Mouse (Mus musculus) midbrain, embryonic 16.5 days (tissue): ENCODE measurements around the gene Eipr1. TPM values are rescaled to one million over a fixed set of nuclear protein-coding genes. Genes with fewer than 3 reads are reported as not detected.
A peak's percentile ranks its signal among the peaks of the same experiment; 100 is the strongest.
"Not testable (repeated sequence)": the region's sequence is repeated elsewhere in the genome, so short reads cannot be mapped to it uniquely, and the experiment has no call there.

Experiments
- ATAC-seq: fragments of 200-750 bp; cut with Nextera tagmentation; 2 replicates; pipeline ENCODE4 v1.8.0; 2017; ENCODE audit warnings: moderate TSS enrichment
- H3K27ac ChIP-seq: fragments of 300-500 bp; sonication (generic); 2 replicates; pipeline ENCODE4 v1.5.1; 2014; ENCODE audit warnings: mild to moderate bottlenecking, low read length, mixed read lengths
- H3K27me3 ChIP-seq: fragments of 300-500 bp; sonication (generic); 2 replicates; pipeline ENCODE4 v1.6.1; 2014; ENCODE audit warnings: low read depth, low read length, mixed read lengths; ENCODE audit not compliant: control insufficient read depth, insufficient read depth
- H3K36me3 ChIP-seq: fragments of 300-500 bp; sonication (generic); 2 replicates; pipeline ENCODE4 v1.6.1; 2014; ENCODE audit warnings: mild to moderate bottlenecking, low read length, moderate library complexity, mixed read lengths; ENCODE audit not compliant: control insufficient read depth, insufficient read depth
- H3K4me1 ChIP-seq: fragments of 300-500 bp; sonication (generic); 2 replicates; pipeline ENCODE4 v1.6.1; 2014; ENCODE audit warnings: mild to moderate bottlenecking, low read length, mixed read lengths; ENCODE audit not compliant: control insufficient read depth, insufficient read depth
- H3K4me2 ChIP-seq: fragments of 300-500 bp; sonication (generic); 2 replicates; pipeline ENCODE4 v1.6.1; 2014; ENCODE audit warnings: mild to moderate bottlenecking, low read length, mixed read lengths
- H3K4me3 ChIP-seq: fragments of 300-500 bp; sonication (generic); 2 replicates; pipeline ENCODE4 v1.5.1; 2014; ENCODE audit warnings: low read depth, mild to moderate bottlenecking, low read length, moderate library complexity, mixed read lengths
- H3K9ac ChIP-seq: fragments of 300-500 bp; sonication (generic); 2 replicates; pipeline ENCODE4 v1.6.1; 2014; ENCODE audit warnings: low read depth, low read length, mixed read lengths
- H3K9me3 ChIP-seq: fragments of 300-500 bp; sonication (generic); replicated peaks from 2 replicates; pipeline ENCODE4 v1.6.1; 2014; ENCODE audit warnings: mild to moderate bottlenecking, low read length, mixed read lengths; ENCODE audit not compliant: control insufficient read depth, poor library complexity, severe bottlenecking
- WGBS: fragments of 180-500 bp; shearing (Covaris S2); extraction: QIAGEN DNeasy Blood & Tissue Kit; methylation state at CpG from one replicate; pipeline ENCODE4 v1.1.7; 2014; 5-methylcytosine and 5-hydroxymethylcytosine counted together
- polyA plus RNA-seq: library from polyadenylated mRNA; unstranded; fragments of >200 nt; fragmentation: Nextera tagmentation; extraction: Ambion mirVana; gene quantifications from 2 replicates; pipeline ENCODE4 v1.2.1, GENCODE M21; 2015

Gene Eipr1
- polyA plus RNA-seq, 1 experiment from 2014 or later = 70.7 TPM

DNA sequence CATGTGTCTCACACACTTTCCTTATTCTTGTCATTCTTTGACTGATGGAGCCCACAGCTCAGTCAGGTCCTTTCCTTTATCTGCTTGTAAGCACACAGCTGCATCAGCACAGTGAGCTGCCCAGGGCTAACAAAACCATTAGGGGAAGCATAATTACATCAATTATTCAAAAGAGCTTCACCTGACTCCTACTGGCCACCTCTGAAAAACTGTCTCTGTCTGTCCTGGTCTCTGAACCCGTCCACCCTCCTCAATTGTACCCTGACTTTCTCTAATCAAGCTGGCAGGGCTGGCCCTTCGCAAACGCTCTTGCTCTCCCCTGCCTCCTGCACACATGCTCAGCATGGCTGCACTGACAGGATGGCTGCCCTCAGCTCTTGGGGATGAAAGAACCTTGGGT, 27.2 kb upstream of the Eipr1 start:
- Histone ChIP-seq H3K27me3 (no peaks in the 10 kb centered on the region), H3K36me3 (peaks cover 18% of the 10 kb centered on the region), H3K4me2 (no peak overlapping the region), H3K4me1 (no peaks in the 10 kb centered on the region), H3K27ac (no peak overlapping the region), H3K9me3 (no peaks in the 10 kb centered on the region), H3K9ac (no peak overlapping the region), H3K4me3 (no peak overlapping the region)
- ATAC-seq = no peak
- 76% methylated on average over 3 of the region's 3 CpGs for WGBS

DNA sequence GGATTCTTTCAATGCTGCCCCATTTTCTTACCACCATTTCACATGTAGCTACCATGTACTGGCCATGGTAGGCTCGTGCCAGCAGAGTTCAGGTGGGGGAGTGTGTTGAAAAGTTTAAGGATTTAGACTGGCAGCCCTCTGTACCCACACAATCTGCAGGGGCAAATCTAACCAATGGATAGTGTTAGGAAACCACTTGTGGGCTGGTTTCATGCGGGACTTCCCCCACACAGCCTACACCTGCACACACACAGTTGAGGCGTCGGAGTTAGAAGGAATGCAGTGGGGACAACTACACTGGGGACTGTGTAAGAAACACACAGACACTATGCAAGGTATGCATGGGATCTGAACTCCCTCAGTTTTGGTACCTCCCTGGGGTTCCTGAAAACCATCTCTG, 25.4 kb upstream of the Eipr1 start:
- Histone ChIP-seq H3K9ac (no peak overlapping the region), H3K4me3 (no peak overlapping the region), H3K27me3 (no peaks in the 10 kb centered on the region), H3K9me3 (no peaks in the 10 kb centered on the region), H3K4me2 (no peak overlapping the region), H3K27ac (no peak overlapping the region), H3K36me3 (peaks cover 8% of the 10 kb centered on the region), H3K4me1 (no peaks in the 10 kb centered on the region)
- WGBS = 96% methylated on average over 4 of the region's 4 CpGs
- no peak for ATAC-seq

GRCm38 (mm10) chr12:28727061-28727460, 24.5 kb upstream of the Eipr1 start:
- no peak overlapping the region for H3K4me2 ChIP-seq
- no peaks in the 10 kb centered on the region for H3K4me1 ChIP-seq
- H3K27ac ChIP-seq = no peak overlapping the region
- peaks cover 8% of the 10 kb centered on the region; the same call in 1 of the 2 replicates for H3K36me3 ChIP-seq
- H3K4me3 ChIP-seq = no peak overlapping the region
- 92% methylated on average over 5 of the region's 5 CpGs for WGBS
- H3K27me3 ChIP-seq = no peaks in the 10 kb centered on the region
- ATAC-seq = no peak
- no peaks in the 10 kb centered on the region for H3K9me3 ChIP-seq
- no peak overlapping the region for H3K9ac ChIP-seq

DNA sequence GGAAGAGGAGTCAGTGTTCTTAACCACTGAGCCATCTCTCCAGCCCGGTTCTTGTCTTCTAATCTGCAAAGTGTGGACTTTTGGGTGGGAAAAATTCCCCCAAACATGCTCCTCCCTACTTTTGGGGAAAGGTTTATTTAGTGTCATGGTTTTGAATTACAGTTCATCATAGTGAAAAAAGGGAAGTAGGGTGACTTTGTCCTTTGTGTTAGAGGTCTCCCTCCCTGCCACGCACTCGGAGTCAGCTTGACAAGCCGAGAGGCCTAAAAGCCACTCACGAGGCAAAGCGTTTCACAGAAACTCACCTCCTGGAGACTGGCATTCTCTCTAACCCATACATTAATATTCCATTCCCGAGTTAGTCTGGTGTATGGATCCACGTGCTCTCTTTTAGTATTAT, 19.0 kb upstream of the Eipr1 start:
- 98% methylated on average over 8 of the region's 8 CpGs for WGBS
- H3K9ac ChIP-seq = no peak overlapping the region
- no peak for ATAC-seq
- no peaks in the 10 kb centered on the region for H3K27me3 ChIP-seq
- H3K27ac ChIP-seq = no peak overlapping the region
- no peak overlapping the region for H3K4me2 ChIP-seq
- H3K4me1 ChIP-seq = no peaks in the 10 kb centered on the region
- H3K9me3 ChIP-seq = no peaks in the 10 kb centered on the region
- peaks cover 17% of the 10 kb centered on the region for H3K36me3 ChIP-seq
- H3K4me3 ChIP-seq = no peak overlapping the region

- ATAC-seq, H3K27me3 ChIP-seq, H3K4me2 ChIP-seq, H3K4me1 ChIP-seq, H3K9me3 ChIP-seq, H3K9ac ChIP-seq, H3K4me3 ChIP-seq, H3K27ac ChIP-seq: not testable (repeated sequence)
- H3K36me3 ChIP-seq = peaks cover 17% of the 10 kb centered on the region
- 98% methylated on average over 6 of the region's 6 CpGs for WGBS
Observed at GRCm38 (mm10) chr12:28733520-28734245, 17.9 kb upstream of the Eipr1 start.

- Histone ChIP-seq H3K27ac (no peak overlapping the region), H3K4me1 (no peaks in the 10 kb centered on the region), H3K27me3 (no peaks in the 10 kb centered on the region), H3K4me2 (no peak overlapping the region), H3K9ac (no peak overlapping the region), H3K9me3 (no peaks in the 10 kb centered on the region), H3K36me3 (peaks cover 15% of the 10 kb centered on the region), H3K4me3 (no peak overlapping the region)
- ATAC-seq = no peak
- 97% methylated on average over 1 of the region's 1 CpGs for WGBS
Observed at GRCm38 (mm10) chr12:28734271-28734670, 17.3 kb upstream of the Eipr1 start.

DNA sequence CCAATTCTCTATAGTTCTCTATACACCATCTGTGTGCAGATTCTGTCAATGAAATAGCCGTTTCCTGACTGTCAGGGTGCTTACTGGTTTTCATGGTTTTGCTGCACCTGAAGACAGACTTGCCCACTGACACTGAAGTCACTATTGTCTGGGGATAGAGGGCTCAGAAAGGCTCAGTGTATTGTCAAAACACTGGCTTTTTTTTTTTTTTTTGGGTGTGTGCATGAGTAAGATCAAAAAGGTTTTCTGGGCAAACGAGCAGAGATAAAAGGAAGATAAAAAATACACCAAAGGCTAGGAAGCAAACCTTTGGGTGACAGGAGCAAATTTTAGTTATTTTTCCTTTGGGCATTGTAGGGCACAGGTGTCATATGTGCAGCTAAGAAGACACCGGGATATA, 16.3 kb upstream of the Eipr1 start:
- no peaks in the 10 kb centered on the region for H3K9me3 ChIP-seq
- no peaks in the 10 kb centered on the region for H3K27me3 ChIP-seq
- no peak overlapping the region for H3K4me3 ChIP-seq
- H3K27ac ChIP-seq = no peak overlapping the region
- no peak overlapping the region for H3K9ac ChIP-seq
- H3K4me2 ChIP-seq = no peak overlapping the region
- peaks cover 15% of the 10 kb centered on the region for H3K36me3 ChIP-seq
- WGBS = 95% methylated on average over 3 of the region's 3 CpGs
- no peak for ATAC-seq
- no peaks in the 10 kb centered on the region for H3K4me1 ChIP-seq

DNA sequence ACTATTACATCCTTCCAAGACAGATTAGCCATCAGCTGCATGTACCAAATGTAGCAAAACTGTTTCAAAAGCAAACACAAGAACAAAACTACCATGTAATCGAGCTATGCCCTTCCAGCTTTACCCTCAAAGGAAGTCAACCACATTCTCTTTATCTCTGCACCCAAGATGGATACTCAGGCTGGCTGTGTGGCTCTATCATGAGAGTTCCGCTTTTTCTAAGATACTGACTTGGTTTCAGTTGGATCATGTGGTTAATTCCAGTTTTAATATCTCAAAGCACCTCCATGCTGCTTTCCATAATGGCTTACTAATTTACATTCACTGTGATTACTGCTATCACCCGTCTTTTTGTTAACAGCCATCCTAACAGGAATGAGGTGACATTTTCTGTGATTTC, 8.3 kb upstream of the Eipr1 start:
- Histone ChIP-seq H3K27ac (no peak overlapping the region), H3K9me3 (no peaks in the 10 kb centered on the region), H3K4me1 (peaks cover 7% of the 10 kb centered on the region), H3K9ac (no peak overlapping the region), H3K27me3 (no peaks in the 10 kb centered on the region), H3K36me3 (peaks cover 18% of the 10 kb centered on the region), H3K4me2 (no peak overlapping the region), H3K4me3 (no peak overlapping the region)
- 79% methylated on average over 3 of the region's 3 CpGs for WGBS
- no peak for ATAC-seq

GRCm38 (mm10) chr12:28750021-28750633, 1.5 kb upstream of the Eipr1 start, which contains the start of gene Trappc12:
TSS of gene Trappc12 (minus strand) at chr12:28750472.
- ATAC-seq = peak; percentile 92
- H3K4me1 ChIP-seq = peaks cover 21% of the 10 kb centered on the region
- H3K4me2 ChIP-seq = peak within 1 kb of the TSS; percentile 88
- H3K9ac ChIP-seq = peak within 1 kb of the TSS; percentile 75
- H3K36me3 ChIP-seq = peaks cover 16% of the 10 kb centered on the region
- H3K4me3 ChIP-seq = peak within 1 kb of the TSS; percentile 72
- peak within 1 kb of the TSS; percentile 56 for H3K27ac ChIP-seq
- 2% methylated on average over 41 of the region's 41 CpGs for WGBS
- H3K27me3 ChIP-seq = no peaks in the 10 kb centered on the region
- H3K9me3 ChIP-seq = no peaks in the 10 kb centered on the region
